Mouse (Mus musculus): ENCODE data around the gene Cycs.
"Not testable (repeated sequence)": the region's sequence is repeated elsewhere in the genome, so short reads cannot be mapped to it uniquely, and the experiment has no call there.

The Cycs gene

GRCm38 (mm10) chr6:50566141-50566996, at the start of gene Cycs:
Cycs (minus strand) TSS chr6:50566538.
- peak; percentile 98 for DNase-seq

- DNase-seq = peak; percentile 38 to 45
Observed at GRCm38 (mm10) chr6:50601620-50602019, 35.3 kb upstream of the Cycs start.

DNA sequence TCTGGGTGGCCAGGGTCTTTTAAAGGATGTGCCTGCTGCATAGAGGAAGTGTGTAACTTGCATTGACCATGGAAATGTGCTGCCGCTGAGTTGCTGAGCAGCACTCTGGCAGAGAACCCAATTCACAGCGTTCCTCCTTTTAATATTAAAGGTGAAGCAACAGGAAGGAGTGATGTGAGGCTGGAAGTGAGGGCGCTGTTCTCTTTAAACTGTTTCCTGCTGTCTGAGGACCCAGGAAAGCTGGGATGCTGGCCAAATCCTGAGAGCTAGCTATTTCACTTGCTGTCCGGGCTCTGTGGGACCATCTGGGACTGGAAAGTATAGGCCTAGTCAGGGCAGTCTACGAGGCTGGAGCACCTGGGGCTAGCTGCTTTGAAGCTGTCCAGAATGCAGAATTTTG, 32.2 kb upstream of the Cycs start:
- DNase-seq = no peak

GRCm38 (mm10) chr6:50596301-50597211, 30.2 kb upstream of the Cycs start, which contains the start of gene 4921507P07Rik:
4921507P07Rik (minus strand) TSS chr6:50596632.
- peak; percentile 94 to 96 for DNase-seq

- DNase-seq = no peak
Observed at GRCm38 (mm10) chr6:50594372-50594771, 28.0 kb upstream of the Cycs start.

GRCm38 (mm10) chr6:50593334-50593845, 27.1 kb upstream of the Cycs start:
- no peak for DNase-seq

DNA sequence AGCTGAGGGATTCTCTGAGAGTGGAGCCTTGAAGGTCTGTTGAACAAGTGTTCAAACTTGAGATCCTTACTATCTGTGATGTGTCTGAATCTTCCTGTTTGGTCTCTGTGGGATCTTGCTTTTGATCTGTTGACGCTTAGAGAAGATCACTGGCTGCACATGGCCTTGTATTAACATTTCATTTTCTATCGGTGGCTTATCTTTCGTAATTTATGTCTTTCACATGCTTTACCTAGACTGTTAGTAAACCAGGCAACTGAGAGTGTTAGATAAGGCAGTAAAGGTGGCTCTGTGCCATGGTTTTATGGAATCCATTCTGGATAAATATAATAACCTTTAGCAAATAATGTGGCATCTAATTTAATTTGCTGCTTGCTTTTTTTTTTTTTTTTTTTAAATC, 23.9 kb upstream of the Cycs start:
- no peak for DNase-seq

DNA sequence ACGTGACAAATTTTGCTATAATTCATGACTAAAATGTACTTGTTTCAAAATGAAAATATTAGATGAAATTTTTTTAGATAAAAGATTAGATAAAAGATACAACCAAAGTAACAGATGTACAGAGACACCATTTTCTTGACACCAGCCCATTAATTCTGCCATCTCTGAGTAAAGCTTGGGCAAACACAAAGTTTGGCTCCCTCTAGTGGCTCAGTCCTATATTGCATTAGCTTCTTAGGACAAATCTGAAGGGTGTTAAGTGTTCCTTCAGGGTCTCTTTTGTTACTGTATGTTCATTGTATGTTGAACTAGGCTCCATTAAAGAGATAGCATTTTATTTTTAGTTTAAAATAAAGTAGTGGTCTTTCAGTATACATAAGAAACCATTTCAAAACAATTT, 21.9 kb upstream of the Cycs start:
- DNase-seq = no peak

- DNase-seq = no peak
Observed at GRCm38 (mm10) chr6:50587412-50587811, 21.1 kb upstream of the Cycs start.

- no peak for DNase-seq
Observed at GRCm38 (mm10) chr6:50586316-50586715, 20.0 kb upstream of the Cycs start.

DNA sequence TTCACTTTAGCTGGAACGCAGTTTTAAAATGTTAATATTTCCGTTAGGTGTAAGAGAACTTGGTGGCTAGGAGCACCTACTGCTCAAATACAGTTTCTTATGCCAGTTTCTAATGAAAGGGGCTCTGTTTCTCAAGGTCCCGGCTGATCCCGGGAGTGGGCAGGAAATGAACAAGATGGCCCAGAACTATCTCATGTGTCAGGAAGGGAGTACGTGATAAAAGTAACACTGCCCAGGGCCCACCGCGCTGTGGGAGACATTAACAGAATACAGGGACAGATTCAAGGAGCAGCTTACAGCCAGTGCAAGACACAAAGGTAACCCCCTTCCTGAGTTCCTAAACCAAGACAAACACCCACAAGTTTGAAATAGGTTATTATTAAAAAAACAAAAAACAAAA, 19.4 kb upstream of the Cycs start:
- DNase-seq = no peak

- DNase-seq = peak in 1 of 2 experiments; percentile 13
Observed at GRCm38 (mm10) chr6:50571661-50572060, 5.3 kb upstream of the Cycs start.

DNA sequence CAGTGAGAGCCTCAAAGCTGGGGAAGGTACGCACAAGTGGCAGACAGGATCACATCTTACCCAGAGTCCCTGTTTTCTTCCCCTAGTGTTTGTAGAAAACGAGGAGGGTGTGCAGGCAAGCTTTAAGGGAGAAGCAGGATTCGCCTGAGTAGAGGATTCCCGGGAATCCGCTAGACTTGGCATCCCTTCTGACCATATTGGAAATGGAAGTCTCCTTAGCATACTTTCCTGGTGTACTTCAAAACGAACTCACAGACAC, 588 bp upstream of the Cycs start:
- DNase-seq = no peak

DNA sequence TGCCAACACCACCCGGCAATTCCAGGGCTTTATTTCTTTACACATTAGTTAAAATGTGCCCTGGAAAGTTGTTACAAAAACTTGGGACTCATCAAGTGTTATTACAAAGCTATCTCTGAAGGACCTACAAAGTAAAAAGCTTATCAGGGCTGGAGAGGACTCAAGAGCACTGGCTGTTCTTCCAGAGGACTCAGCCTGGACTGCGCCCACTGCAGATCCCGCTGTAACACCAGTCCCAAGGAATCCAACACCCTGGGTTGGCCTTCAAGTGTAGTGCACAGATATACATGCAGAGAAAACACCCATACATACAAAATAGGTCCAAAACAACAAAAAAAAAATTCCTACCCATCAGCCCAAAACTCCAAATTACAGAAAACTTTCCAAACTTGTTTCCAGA, 2.7 kb downstream of the Cycs start:
- DNase-seq = no peak

DNA sequence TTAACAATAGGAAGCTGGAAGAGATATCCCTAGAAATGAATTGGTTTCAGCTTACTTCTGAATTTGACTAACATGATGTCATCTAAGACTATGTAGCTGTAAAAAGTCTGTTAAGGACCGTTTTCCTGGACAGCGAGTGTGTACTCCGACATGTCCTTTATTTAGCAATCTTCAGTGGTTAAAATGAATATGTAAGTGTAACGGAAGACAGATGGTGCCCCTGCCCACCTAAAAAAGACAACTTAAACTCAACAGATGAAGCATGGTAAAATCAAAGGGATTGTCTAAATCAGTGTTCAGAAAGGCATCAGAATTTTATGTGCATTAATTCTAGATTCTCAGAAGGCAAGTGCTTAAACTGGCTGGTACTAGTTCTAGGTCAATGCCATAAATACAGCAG, 3.9 kb downstream of the Cycs start:
- DNase-seq = no peak

DNA sequence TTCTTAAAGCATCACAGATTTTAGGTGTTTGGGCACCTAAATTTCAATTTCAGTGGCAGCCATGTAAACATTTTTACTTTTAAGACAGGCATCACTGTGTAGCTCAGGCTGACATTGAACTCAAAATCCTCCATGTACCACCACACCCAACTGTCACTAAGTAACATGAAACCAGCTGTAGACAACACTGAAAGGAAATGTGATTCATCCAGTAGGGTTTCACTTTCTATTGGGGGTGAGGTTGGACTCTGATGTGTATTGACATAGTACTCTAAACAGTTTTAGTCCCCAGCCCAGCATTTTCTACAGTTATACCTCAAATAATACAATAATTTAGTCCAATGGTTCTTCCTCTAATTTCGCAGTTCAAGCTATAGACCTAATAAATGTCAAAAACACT, 5.6 kb downstream of the Cycs start:
- no peak for DNase-seq

DNA sequence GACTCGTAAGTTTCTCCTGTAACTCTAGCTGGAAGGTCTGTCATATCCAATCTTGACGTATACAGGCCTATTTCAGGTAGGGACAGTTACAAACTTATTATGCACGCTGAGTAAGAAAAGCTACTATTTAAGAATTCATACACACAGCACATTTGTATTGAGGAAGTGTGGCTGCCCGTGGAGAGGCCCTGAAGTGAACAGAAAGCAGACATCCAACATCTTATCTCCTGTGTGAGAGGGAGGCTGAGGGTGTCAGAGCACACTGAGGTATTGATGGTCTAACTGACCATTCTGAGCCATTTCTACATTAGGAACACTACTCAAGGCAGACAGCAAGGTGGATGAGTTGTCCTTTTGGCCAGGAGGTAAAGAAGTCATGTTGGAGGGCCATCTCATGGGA, 7.5 kb downstream of the Cycs start:
- DNase-seq = no peak

DNA sequence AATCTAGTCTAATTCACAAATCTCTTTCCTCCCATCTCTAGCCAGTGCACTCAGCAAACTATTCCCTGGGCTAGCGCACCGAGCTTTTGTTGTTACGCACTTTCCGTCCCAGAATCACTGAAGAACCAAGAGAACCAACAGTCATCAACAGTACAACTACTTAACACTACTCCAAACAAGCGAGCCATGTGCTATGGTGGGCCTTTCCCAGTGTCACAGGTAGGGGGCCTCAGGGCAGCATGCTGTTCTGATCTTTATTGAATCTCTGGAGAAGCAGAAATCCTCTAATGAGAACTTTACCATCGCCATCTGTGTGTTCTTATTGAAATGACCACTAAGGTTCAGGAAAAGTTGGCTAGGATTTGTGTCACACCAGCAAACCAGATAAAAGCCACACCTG, 8.8 kb downstream of the Cycs start:
- DNase-seq = no peak

DNA sequence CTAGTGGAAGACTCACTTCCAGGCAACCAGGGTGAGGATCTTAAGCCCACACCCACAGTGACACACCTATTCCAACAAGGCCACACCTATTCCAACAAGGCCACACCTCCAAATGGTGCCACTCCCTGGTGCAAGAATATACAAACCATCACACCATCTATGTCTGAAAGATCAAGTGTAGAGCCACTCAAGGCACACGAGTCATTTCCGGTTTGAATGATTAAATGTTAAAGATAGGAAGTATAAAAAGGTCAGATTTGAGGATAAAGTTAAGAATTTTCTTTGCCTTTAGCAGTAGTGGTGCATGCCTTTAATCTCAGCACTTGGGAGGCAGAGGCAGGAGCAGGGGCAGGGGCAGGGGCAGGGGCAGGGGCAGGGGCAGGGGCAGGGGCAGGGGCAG, 12.1 kb downstream of the Cycs start:
- DNase-seq = not testable (repeated sequence)

DNA sequence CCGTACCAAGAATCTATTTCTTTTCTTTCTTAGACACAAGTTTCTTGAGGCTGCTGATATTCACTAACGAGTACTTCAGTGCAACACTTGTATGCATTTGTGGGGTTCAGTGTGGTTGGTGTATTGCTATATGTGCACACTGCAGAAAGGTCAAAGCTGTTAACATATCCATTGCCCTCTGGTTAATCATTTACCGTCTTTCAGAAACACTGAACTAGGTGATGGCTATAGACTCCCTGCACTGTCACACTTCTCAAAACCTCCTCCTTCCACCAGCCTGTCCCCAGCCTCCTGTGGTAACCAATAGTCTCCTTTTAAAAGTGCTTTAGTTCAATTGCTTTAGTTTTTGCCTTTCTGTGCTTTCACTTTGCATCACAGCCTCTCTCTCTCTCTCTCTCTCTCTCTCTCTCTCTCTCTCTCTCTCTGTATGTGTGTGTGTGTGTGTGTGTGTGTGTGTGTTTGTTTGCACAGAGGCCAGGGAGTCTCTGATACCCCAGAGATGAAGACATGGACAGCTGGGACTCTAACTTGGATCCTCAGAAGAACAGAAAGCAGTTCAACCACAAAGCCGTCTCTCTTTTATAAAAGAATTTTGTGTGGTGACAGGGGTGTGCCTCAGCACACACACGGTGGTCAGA, 13.3 kb downstream of the Cycs start:
- DNase-seq = no peak

GRCm38 (mm10) chr6:50549791-50550190, 16.5 kb downstream of the Cycs start:
- no peak for DNase-seq

DNA sequence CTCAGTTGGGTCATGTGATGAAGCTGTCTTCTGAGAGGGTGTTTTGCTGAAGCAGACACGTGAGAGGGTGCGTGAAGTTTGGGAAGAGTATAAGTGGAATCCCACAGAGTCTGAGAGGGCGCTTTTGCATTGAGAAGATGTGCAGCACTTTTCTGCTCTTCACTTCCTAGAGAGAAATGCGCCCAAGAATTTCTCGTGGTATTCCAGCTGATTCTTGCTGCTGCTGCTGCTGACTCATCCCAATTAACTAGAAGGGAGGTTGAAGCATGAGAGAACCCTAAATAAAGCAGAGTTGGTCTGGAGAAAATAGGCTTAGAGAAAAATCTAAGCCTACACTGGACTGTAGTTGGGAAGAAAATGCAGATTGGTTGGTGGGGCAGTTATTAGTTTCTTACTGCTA, 17.3 kb downstream of the Cycs start:
- DNase-seq = no peak

DNA sequence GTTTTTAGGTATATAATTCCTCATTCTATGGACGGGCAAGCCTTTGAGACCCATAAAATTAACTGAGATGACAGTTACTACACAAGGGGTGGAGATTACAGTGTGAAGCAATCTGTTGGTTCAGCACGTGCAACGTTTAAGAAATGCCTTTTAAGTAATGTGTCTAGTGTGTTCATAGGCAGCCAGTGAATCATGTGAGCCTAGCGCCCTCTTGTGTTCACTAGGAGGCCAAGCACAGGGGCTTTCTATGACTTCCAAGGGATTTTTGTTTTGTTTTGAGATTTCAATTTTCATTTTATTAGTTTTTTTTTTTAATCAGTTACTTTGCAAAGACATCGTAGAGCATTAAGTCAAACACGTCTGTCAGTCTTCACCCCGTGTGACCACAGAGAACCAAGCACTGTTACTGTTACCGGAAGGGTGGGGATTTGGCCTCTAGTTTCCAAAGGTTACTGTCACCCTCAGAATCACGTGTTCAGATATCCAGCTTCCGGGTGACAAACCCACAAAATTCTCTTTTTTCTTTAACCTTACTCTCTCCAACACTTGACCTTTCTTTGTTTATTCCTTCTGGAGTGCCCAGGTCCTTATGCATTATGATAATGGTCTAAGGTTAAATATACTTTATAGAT, 20.8 kb downstream of the Cycs start:
- DNase-seq = peak in 1 of 2 experiments; percentile 8

All from thymus, postnatal 36 days (tissue).